Mouse (Mus musculus) ES-Bruce4 (cell line): ENCODE measurements around the gene Per3. TPM values are rescaled to one million over a fixed set of nuclear protein-coding genes. Genes with fewer than 3 reads are reported as not detected.
A peak's percentile ranks its signal among the peaks of the same experiment; 100 is the strongest.

ENCODE experiments used
- H3K27ac ChIP-seq: 2 replicates; pipeline ENCODE4 v1.5.1; 2012; ENCODE audit warnings: low read length, inconsistent platforms; ENCODE audit not compliant: insufficient read depth
- H3K27me3 ChIP-seq: 2 replicates; pipeline ENCODE4 v1.6.1; 2012; ENCODE audit warnings: mild to moderate bottlenecking, low read length, inconsistent platforms; ENCODE audit not compliant: control insufficient read depth, poor library complexity, insufficient read depth, severe bottlenecking
- H3K36me3 ChIP-seq: 2 replicates; pipeline ENCODE4 v1.6.1; 2012; ENCODE audit warnings: inconsistent platforms, mild to moderate bottlenecking, low read length, moderate library complexity; ENCODE audit not compliant: control insufficient read depth, poor library complexity, insufficient read depth, severe bottlenecking
- H3K4me1 ChIP-seq: one replicate; pipeline ENCODE4 v1.8.1; 2011; ENCODE audit warnings: low read length; ENCODE audit not compliant: control insufficient read depth, insufficient read depth
- H3K4me3 ChIP-seq: 2 replicates; pipeline ENCODE4 v1.5.1; 2011; ENCODE audit warnings: low read depth, mild to moderate bottlenecking, low read length
- H3K9ac ChIP-seq: 2 replicates; pipeline ENCODE4 v1.6.1; 2012; ENCODE audit warnings: low read depth, mild to moderate bottlenecking, inconsistent platforms; ENCODE audit not compliant: poor library complexity, severe bottlenecking
- H3K9me3 ChIP-seq: replicated peaks from 2 replicates; pipeline ENCODE4 v1.6.1; 2012; ENCODE audit warnings: mild to moderate bottlenecking, low read length, inconsistent platforms; ENCODE audit not compliant: control insufficient read depth, poor library complexity, insufficient read depth, severe bottlenecking
- CTCF ChIP-seq: IDR thresholded peaks from one replicate; pipeline ENCODE4 v1.8.1; 2011; ENCODE audit warnings: low read depth, low read length
- EP300 ChIP-seq: IDR thresholded peaks from 2 replicates; pipeline ENCODE4 v1.6.1; 2011; ENCODE audit warnings: low read depth, low read length; ENCODE audit not compliant: insufficient read depth
- POLR2A ChIP-seq: IDR thresholded peaks from one replicate; pipeline ENCODE4 v1.8.1; 2011; ENCODE audit warnings: low read length; ENCODE audit not compliant: insufficient read depth
- polyA plus RNA-seq: library from polyadenylated mRNA; stranded (reverse); fragments of >200 nt; gene quantifications from 2 replicates; pipeline ENCODE4 v1.2.4, GENCODE M21; 2011; ENCODE audit warnings: low read depth; ENCODE audit not compliant: missing spikeins, insufficient read depth, insufficient read length

The Per3 gene
- polyA plus RNA-seq = 11.9 and 14.1 TPM in 2 replicates

DNA sequence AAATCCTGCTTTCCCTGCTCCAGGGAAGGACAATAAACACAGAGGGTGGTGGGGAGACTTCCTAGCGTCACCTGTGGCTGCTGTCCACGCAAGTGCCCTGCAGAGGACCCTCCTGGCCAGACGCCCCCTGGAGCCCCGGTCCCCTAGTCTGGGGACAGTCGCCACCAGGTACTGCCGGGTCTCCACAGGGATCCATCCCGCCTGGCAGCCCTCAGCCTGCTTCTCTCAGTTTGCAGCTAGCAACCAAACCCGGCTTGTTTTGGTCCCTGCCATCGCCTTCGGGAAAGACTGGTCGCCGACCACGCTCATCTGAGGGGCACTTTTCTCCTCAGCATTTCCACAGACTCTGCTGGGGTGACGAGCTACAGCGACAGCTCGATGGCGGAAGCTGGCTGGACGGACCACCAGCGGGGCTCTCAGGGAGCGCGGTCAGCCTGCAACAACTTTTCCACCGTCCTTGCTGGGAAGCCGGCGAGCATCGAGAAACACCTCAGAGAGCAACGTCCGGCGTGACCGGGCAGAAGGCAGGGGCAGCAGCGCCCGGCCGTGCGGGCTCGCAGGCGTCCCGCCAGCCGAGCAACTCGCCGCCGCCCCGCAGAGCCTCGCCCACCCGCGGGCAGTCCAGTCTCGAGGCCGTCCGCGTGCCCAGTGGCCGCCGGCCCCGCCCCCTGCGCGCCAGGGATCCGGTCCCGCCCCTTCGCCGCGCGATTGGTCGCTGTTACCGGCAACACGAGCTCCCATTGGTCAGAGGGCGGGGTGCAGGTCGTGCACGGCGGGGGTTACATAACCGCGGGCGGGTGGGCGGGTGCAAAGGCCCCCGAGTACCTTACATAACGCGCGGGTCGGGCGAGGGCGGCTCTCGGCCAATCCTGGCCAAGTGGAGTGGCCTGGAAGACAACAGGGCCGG, at the start of gene Per3:
Gene Per3 (minus strand): TSS at position 629 of the 907 bp plus-strand sequence.
- no peak for TF ChIP-seq POLR2A
- peak within 1 kb of the TSS; percentile 72 for H3K9ac ChIP-seq

DNA sequence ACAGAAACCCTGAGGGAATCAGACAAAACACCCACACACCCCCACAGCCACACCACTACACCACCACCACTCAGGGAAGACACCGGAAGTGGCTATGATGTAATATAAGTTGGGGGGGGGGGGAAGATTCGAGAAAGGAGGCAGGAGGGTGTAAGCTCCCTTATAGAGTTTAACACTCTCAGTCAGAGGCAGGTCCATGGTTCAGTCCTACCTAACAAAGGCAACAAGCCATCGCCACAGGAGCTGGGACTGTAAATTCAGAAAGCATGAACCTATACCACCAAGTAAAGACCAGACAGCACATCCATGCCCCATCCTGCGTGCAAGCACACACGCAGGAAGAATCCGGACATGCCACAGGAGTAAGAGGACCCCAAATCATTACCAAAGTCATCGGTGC, 44.8 kb upstream of the Per3 start, which contains the start of gene Gm13090:
Gene Gm13090 (plus strand): TSS at position 301 of the 400 bp plus-strand sequence.
- H3K4me3 ChIP-seq = peak within 1 kb of the TSS; percentile 12; the same call in 1 of the 2 replicates
- TF ChIP-seq EP300 (no peak), CTCF (no peak), POLR2A (no peak)
- no peaks in the 10 kb centered on the region for H3K27me3 ChIP-seq
- no peak within 1 kb of the TSS for H3K9ac ChIP-seq
- H3K9me3 ChIP-seq = no peaks in the 10 kb centered on the region
- H3K36me3 ChIP-seq = no peaks in the 10 kb centered on the region
- H3K4me1 ChIP-seq = no peaks in the 10 kb centered on the region
- no peak within 1 kb of the TSS for H3K27ac ChIP-seq

More for the DNA sequence above, at the start of gene Per3:
- Histone ChIP-seq H3K4me3 (peak within 1 kb of the TSS; percentile 71), H3K27me3 (no peaks in the 10 kb centered on the region), H3K4me1 (no peaks in the 10 kb centered on the region), H3K36me3 (0 out of 2 replicates have a peak, but pooled peaks cover 2% of the 10 kb centered on the region), H3K9me3 (no peaks in the 10 kb centered on the region), H3K27ac (no peak within 1 kb of the TSS; the same call in 1 of the 2 replicates)

GRCm38 (mm10) chr4:151088819-151089218, 44.4 kb upstream of the Per3 start:
- TF ChIP-seq EP300 = no peak
- Histone ChIP-seq H3K9me3 (no peaks in the 10 kb centered on the region), H3K4me1 (no peaks in the 10 kb centered on the region), H3K4me3 (peak overlapping the region; percentile 12; the same call in 1 of the 2 replicates), H3K9ac (no peak overlapping the region), H3K36me3 (no peaks in the 10 kb centered on the region), H3K27me3 (no peaks in the 10 kb centered on the region), H3K27ac (no peak overlapping the region)

DNA sequence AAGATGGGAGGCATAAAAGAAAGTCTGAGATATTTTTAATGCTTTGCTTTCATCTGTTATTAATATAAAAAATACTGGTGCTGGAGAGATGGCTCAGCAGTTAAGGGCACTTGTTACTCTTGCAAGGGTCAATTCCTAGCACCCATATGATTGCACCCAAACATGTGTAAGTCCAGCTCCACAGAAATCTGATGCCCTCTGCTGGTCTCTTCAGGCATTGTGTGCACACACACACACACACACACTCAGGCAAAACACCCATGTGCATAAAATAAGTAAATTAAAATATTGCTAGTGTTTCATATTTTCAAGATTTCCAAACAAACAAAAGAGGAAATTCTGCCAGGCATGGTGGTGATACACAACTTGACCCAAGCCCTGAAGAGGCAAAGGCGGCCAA, 42.9 kb upstream of the Per3 start:
- H3K27me3 ChIP-seq = no peaks in the 10 kb centered on the region
- no peaks in the 10 kb centered on the region; the same call in 1 of the 2 replicates for H3K36me3 ChIP-seq
- H3K9me3 ChIP-seq = no peaks in the 10 kb centered on the region
- no peak overlapping the region for H3K4me3 ChIP-seq
- no peaks in the 10 kb centered on the region for H3K4me1 ChIP-seq
- no peak overlapping the region for H3K9ac ChIP-seq
- no peak overlapping the region for H3K27ac ChIP-seq
- TF ChIP-seq EP300 (no peak), POLR2A (no peak), CTCF (peak; percentile 2)

- peaks cover 2% of the 10 kb centered on the region; the same call in 1 of the 2 replicates for H3K36me3 ChIP-seq
- no peaks in the 10 kb centered on the region for H3K4me1 ChIP-seq
- H3K27ac ChIP-seq = no peak overlapping the region
- no peak for TF ChIP-seq EP300
- no peak for TF ChIP-seq POLR2A
- no peak for TF ChIP-seq CTCF
- no peaks in the 10 kb centered on the region for H3K27me3 ChIP-seq
- no peak overlapping the region for H3K4me3 ChIP-seq
- no peak overlapping the region for H3K9ac ChIP-seq
- H3K9me3 ChIP-seq = no peaks in the 10 kb centered on the region
Observed at GRCm38 (mm10) chr4:151083027-151083426, 38.6 kb upstream of the Per3 start.

DNA sequence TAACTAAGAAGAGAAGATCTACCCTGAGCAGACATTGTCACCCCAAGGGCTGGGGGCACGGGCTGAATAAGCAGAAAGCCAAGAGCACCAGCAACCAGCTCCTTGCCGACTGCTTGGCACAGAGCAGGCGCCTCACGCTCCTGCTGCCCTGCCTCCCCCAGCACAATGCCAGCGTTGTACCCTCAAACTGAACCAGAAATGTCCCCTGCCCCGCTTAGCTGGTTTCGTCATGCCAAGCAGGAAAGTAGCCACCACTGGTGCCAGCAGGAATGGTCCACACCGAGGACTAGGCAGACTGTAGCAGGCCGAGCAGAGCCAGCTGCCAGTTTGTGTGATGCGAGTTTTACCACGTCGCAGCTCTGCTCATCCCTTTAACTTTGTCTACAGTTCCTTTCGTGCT, 37.5 kb upstream of the Per3 start:
- Histone ChIP-seq H3K4me3 (no peak overlapping the region), H3K27ac (no peak overlapping the region), H3K9me3 (no peaks in the 10 kb centered on the region), H3K36me3 (peaks cover 6% of the 10 kb centered on the region; the same call in 1 of the 2 replicates), H3K27me3 (no peaks in the 10 kb centered on the region), H3K9ac (no peak overlapping the region), H3K4me1 (no peaks in the 10 kb centered on the region)
- no peak for TF ChIP-seq EP300
